Mouse (Mus musculus) frontal cortex, postnatal 25 days (tissue): ENCODE data around the gene Ncoa3.

Source experiments
- DNase-seq, 2 experiments: peaks; one replicate each; pipeline ENCODE4 v3.0.0; 2022; ENCODE audit warnings: low spot score in 2 of 2

The Ncoa3 gene

DNA sequence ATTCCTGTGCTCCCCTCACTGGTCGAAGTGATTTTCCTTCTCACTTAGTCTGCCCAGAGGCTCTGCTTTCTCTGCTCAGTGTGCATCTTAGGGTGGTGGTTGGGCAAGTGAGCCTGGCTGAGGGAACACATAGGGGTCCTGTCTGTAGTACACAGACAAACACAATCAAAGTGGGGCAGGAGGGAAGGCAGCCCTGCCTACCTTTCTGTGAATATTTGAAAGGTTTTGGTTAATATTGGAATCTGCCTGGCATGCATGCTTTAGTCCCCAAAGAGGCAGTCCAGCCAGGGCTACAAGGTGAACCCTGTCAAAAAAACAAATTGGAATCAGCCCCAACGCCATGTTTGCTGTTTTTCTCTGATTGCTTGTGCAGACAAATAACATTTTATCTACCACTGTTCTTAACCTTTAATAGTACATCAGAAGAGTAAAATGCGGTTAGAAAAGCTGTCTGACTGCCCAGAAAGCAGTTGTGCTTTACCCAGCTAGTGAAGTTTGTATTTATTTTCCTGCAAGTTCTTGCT is 42.6 kb downstream of the Ncoa3 start:
- DNase-seq = no peak

GRCm38 (mm10) chr2:166035725-166036124 is 43.3 kb downstream of the Ncoa3 start:
- DNase-seq = peak in 1 of 2 experiments; percentile 32

GRCm38 (mm10) chr2:166039681-166040080 is 47.2 kb downstream of the Ncoa3 start:
- DNase-seq = no peak

- no peak for DNase-seq
Observed at GRCm38 (mm10) chr2:166042542-166042941, 50.1 kb downstream of the Ncoa3 start.

DNA sequence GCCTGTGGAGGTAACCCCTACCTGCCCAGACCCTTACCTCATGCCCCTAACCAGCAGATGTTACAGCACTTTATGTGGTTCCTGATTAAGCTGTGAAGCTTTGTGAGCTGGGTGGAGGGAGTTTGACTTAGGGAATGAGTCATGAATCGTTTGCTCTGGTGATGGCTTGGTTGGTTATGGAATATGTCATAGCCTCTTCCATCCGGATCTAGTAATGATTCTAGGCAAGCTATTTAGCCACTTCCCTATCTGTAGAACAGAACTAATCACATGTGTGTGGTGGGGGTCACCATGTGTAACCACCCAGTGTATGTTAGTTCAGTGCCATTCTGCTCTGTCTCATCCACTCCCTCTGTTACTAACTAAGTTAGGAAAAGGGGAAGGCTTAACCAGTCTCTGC is 52.6 kb downstream of the Ncoa3 start:
- no peak for DNase-seq

DNA sequence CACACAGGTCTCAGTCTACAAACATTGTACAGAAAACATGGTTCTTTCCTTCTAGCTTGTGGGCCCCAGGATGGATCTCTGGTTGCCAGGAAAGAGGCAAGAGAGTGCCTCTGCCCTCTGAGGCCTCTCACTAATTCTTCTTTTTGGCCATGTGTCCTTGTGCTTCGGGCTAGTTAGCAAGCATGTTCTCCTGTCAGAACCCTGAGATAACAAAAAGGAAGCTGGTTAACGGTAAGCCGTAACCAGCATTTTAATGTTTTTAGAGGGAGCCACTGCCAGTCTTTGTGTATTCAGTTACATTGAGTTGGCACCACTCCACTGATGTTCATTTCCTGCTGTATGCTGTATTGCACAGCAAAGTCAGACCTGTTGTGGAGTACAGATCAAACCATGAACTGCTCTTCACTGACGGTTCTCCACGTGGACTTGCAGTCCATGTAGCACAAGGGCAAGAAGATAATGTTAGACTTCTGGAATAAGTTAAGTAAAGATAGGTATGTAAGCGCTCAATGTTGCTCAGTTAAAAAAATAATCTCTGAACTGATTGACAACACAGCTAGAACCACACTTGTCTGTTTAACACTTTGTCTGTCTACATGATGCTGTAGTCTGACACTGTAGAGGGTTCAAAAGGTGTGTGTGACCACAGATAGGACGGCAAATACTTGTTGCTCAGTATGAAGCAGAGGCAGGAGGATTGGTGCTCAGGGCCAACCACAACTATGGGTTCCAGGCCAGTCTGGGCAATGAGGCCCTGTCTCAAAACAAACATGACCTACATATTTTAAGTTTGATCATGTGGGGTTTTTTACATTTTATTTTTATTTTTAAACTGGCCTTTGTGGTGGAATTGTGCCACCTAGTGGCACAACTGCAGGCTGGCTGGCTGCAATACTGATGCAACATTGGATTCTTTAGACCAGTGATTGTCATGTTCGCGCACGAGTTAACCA is 53.4 kb downstream of the Ncoa3 start:
- no peak for DNase-seq

DNA sequence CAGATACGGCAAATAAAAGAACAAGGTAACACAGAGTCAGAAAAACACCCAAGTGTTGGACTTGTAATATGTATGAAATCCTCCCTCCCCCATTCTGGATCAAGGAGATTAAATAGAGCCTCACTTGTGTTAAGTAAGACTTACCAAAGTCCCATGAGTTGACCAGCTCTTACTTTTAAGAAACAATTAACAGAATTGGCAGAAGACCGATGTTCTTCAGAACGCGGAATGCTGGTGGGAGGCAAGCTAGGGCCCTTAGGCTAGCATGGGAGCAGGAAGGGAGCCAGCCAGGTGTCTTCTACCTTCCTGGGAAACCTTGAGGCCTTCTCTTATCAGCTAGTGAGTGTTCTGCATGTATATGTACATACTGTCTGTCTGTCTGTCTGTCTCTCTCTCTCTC is 55.5 kb downstream of the Ncoa3 start:
- no peak for DNase-seq

DNA sequence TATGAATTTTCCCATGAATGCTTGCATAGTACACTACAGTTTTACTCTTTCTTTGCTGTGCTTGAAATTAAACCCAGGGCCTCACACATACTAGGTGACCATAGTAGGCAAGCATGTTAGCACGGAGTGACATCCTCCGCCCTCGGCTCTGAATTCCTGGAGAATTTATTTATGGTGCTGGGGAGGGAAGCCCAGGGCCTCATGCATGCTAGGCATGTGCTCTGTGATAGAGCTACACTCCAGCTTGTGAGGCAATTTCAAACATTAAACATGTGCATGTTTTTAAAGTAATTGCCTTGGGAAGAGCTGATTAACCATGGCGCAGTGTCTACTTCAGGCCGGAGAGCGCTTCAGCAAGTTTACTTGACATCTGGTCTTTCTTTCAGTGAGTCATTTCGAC is 56.4 kb downstream of the Ncoa3 start:
- no peak for DNase-seq

DNA sequence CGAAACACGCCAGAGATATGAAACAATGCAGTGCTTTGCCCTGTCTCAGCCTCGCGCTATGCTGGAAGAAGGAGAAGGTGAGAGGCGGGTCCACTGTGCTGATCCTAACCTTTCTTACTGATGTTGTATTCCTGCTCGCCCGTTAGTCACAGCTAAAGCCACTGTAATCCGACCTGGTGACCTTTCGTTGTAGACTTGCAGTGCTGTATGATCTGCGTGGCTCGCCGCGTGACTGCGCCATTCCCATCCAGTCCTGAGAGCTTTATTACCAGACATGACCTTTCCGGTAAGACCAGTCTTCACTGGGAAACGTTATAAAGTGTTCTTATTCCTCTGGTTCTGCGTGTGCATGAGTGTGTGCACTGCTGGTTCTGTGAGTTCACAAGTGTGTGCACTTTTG is 59.0 kb downstream of the Ncoa3 start:
- DNase-seq = no peak

DNA sequence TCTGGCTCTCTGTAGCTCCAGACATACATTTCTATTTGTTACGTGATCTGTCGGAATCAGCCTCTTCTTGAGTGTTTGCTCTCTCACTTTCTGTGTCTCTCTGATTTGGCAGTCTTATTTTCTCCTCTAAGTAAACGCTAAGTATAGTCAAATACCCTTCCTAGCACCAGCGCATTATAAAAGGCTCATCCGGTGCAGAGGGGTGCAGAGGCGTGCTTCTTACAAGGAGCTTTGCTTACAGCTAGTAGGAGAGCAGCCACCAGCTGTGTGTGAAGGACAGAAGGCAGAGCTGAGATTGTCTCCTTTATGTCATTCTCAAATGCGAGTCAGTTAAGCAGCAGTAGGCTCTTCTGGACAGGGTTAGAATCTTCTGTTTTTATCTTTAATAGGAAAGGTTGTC is 59.5 kb downstream of the Ncoa3 start:
- DNase-seq = no peak

DNA sequence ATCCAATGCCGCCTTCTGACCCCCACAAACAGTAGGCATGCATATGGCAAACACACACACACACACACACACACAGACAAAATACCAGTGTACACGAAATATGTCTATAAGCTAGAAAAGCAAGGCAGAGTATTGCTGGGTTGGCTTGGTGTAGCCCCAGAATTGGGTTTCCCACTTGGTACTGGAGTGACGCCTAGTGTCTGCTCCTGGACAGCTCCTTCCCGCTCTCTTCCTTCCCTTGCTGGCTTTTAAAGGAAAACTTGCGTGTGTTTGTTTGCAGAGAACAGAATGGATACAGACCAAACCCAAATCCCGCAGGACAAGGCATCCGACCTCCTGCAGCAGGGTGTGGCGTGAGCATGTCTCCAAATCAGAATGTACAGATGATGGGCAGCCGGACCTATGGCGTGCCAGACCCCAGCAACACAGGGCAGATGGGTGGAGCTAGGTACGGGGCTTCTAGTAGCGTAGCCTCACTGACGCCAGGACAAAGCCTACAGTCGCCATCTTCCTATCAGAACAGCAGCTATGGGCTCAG is 61.6 kb downstream of the Ncoa3 start:
- no peak for DNase-seq

DNA sequence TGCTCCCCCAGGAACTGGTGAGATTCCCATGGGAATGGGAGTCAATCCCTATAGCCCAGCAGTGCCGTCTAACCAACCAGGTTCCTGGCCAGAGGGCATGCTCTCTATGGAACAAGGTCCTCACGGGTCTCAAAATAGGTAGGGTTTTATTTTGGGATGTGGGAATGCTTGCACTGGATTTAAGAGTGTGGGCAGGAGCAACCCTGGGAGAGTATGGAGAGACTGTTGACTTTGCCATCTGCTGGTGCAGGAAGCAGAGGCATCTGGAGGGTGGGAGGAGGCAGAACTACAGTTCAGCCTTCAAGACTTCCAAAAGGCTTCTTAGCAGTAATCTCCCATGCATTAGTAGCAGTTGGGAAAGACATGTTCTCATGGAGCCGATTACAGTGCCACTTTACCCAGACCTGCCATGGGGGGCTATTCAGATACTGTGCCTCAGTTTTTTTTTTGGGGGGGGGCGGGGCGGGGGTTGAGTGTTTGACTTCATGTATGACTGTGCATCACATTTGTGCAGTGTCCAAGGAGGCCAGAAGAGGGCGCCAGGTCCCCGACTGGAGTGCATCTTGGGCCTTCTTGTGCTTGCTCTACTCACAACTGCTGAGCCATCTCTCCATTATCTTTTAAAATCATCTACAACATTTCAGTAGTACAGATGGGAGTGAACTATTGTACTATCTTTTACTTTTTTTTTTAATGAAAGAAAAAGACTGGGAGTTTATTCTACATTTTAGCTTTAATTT is 67.4 kb downstream of the Ncoa3 start:
- no peak for DNase-seq

DNA sequence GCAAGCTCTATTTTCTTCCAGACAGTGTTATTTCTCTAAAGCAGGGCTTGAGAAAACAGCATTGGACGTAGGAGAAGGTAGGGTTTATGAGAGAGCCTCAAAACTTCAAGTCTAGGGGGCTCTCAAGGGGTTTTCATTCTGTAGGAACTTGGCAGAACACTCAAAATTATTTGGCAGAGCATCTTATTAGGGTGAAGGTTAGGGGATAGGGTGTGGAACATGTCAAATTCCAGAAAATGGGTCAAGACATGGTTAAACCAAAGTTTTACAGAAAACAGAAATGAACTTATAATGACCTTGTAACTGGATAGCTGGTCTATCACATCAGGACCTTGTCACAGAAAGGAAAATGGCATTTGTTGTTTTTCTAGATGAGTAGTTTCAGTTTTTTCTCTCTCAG is 69.6 kb downstream of the Ncoa3 start:
- no peak for DNase-seq

DNA sequence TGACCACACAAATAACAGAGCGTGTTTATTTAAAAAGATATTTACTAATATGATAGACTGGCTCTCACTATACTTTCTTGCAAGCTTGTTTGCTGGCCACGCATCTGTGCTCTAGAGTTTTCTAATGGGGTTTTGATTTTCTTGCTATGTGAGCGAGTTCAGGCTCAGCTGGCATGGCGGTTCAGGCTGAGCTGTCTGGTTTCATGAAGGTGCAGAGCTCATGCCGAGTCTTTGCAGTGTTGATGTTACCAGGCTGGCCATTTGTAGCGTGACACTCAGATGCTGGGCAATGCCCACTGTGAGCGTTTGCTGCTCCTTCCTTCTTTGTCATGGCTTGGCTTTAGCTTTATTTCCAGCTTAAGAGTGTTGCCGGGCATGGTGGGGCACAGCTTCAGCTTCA is 70.0 kb downstream of the Ncoa3 start:
- no peak for DNase-seq

GRCm38 (mm10) chr2:166066434-166066833 is 74.0 kb downstream of the Ncoa3 start:
- DNase-seq = no peak

DNA sequence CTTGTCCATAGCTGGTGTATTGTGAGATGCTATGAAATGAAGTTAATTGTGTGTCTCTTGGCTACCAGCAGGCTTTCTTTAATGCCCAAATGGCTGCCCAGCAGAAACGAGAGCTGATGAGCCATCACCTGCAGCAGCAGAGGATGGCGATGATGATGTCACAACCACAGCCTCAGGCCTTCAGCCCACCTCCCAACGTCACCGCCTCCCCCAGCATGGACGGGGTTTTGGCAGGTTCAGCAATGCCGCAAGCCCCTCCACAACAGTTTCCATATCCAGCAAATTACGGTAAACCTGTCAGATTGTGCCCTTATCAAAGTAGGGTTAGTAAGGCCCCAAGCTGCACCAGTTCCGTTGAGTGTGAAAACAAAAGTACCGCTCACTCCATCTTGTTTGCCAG is 75.8 kb downstream of the Ncoa3 start:
- DNase-seq = no peak

DNA sequence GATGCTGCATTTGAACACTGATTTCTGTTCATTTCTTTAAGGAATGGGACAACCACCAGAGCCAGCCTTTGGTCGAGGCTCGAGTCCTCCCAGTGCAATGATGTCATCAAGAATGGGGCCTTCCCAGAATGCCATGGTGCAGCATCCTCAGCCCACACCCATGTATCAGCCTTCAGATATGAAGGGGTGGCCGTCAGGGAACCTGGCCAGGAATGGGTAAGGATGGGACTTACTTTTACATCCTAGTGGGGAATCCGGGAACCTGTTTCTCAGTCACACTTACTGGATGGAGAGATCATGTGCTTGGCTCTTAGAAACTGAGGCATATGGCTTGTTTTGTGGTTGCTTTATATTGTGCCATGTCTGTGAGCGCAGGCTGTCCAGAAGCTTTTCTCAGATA is 76.7 kb downstream of the Ncoa3 start:
- no peak for DNase-seq

GRCm38 (mm10) chr2:166069738-166070137 is 77.3 kb downstream of the Ncoa3 start:
- no peak for DNase-seq

- DNase-seq = no peak
Observed at GRCm38 (mm10) chr2:166071481-166071880, 79.0 kb downstream of the Ncoa3 start.

GRCm38 (mm10) chr2:166071889-166072288 is 79.5 kb downstream of the Ncoa3 start:
- DNase-seq = no peak

GRCm38 (mm10) chr2:166073082-166073481 is 80.6 kb downstream of the Ncoa3 start:
- no peak for DNase-seq

DNA sequence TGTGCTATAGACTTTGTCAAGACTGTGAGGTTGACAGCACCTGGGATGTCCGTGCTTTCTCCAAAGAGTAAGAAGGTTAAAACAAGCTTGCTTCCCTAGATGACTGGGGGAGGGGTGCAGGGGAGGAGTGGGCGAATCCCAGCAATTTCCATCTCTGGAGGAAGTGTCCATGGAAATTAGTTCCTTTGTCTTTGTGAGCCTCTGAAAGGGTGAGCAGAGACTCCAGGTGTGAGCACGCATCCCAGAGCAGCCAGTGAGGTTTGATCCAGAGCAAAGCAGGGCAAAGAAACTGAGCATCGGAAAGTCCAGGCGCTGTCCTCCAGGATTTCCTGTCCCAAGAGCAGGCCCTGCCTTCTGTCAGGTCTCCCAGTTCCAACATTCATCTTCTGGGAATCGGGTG is 81.9 kb downstream of the Ncoa3 start:
- no peak for DNase-seq

DNA sequence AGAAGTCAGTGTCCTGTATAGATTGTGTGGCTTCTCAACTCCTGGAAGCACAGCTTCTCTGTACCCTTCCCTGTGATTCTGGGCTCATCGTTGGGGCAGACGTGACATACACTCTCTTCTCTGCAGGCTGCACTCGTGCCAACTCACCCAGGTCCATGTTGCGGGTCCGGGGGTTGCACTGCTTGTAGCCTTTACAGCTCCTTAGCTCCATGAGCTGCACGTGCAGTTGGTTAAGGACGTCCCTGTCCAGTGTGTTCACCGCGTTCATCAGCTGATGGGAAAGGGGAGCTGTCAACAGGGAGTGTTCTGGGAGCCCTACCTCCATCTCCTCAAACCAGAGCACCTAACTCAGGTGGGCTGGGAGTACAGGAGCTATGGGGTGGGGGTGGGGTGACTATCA is 84.9 kb downstream of the Ncoa3 start:
- no peak for DNase-seq
